Mouse (Mus musculus) v-Abl transformed pro-B cells (cell line): Measurements from ENCODE around the gene Dhrs9.

Experiments used
- in situ Hi-C, 2 experiments: fragments of 400-800 bp; cut with MboI; formaldehyde crosslinking; loops; one replicate each; pipeline ENCODE4 v1.15.1; 2025; ENCODE audit not compliant: unreplicated experiment in 2 of 2

Gene Dhrs9

DNA sequence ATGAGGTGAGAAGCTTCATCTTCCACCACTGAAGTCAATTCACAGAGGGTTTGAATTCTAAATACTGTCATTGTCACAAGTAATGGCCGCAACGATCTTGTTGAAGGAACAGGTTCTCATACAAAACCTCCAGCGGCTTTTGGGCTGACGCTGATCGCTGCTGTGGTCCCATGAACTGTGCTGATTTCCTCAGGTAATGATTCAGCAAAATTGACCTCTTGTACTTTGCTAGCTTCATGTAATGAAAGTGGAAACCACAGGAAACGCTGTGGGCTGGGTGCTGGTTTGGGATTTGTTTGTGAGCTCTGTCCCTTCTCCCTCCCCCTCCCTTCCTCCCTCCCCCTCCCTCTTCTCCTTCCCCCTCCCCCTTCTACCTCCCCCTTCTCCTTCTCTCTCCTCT is 34.8 kb downstream of the Dhrs9 start:
- in situ Hi-C loops: no loop called here

DNA sequence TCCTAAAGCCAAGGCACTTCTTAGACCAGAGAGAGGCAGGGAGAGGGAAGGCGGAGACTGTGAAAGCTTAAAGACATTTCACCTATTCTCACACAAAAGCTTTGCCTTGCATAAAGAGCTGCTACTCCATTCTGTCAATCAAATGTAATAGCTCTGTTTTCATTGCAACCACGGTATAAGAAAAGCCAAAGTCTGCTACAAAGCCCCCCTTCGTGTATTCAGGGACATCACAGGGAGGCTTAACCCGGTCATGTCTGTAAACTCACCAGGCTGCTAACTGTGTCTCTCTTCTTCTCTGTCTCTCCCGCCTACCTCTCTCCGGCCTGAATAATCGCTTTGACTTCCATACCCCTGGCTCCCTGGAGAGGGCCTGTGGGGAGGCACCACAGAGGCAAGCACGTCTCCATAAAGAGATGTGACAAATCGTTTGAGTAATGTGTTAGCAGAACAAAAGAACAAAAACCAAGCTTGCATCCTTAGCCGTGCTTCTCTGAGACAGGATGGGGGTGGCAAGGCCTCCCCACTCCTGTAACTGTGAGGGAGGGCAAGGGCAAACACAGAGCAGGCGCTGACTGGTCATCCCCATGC is 38.1 kb downstream of the Dhrs9 start:
- in situ Hi-C loops: no loop called here

DNA sequence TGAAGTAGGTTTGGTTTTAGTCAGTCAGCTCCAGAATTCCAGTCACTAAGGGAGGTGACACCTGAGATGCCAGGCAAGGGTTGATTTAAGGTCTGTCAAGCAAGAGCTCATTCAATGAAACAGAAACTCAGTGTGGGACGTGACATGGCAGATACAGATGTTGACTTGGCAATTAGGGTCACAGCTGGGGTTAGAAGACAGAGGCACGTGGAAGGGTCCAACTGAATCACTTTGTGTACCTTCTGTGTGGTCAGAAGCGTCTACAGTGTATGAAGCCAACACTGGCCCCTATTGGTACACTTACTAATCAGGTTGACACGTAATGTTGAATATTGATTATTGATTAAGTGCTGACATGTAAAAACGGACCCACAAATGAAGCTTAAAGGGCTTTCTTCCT is 44.6 kb downstream of the Dhrs9 start:
- in situ Hi-C loops: loop anchor here in 1 of 2 experiments (25.0 kb wide), 1 partner anchor 863 kb away; no protein-coding TSS in a partner anchor

DNA sequence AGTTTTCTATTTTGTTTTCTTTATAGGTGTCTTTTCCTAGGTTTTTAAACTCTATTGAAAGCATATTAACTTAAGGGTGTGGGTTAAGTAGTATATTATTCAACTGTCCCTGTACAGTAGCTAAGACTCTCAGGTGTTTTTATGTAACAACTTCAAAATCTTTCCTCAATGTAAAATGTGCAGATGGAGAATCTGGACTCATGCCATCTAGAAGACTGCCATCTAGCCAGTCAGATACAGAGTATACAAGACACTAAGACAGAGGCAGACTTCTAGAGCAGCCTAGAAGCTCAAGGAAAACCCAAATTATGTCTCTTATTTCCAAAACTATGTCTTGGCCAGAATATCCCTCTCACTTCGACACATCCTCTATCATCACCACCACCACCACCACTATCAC is 45.8 kb downstream of the Dhrs9 start:
- in situ Hi-C loops: loop anchor here in 1 of 2 experiments (25.0 kb wide), 1 partner anchor 864 kb away; no protein-coding TSS in a partner anchor

DNA sequence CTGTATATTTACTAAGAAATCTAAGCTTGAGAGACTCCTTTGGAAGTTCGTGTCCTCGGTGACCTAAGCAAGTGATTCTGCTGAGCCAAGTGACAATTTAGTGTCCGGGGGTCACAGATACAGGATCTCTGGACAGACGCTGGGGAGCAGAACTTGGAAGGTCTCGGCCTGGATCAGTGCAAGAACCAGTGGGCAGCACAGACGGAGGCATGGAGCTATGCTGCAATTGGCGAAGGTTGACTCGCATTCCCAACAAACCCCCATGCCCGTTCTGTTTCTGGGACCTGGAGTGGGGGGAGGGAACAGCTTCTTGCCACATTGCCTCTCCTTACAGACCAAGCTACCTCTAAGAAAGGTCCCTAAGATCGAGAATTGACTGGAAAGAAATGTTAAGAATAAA is 46.9 kb downstream of the Dhrs9 start:
- in situ Hi-C loops: loop anchor here in 1 of 2 experiments (25.0 kb wide), 1 partner anchor 865 kb away; no protein-coding TSS in a partner anchor

DNA sequence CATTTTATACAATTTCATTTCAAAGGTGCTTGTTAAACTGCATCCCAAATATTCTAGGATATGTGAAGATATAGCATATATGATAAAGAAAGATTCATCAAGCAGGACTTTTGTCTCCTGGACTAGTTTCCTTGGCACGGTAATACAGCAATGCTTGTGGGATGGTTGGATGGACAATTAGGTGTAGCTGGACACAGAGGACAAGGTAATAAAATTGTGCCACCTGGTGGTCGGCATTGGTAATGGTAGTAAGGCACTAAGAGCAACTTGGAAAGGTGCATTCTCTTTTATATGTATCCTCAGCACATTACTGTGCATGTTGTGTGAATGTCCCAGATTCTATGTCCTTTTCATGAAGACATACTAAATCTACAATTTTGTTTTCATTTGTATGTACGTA is 47.9 kb downstream of the Dhrs9 start:
- in situ Hi-C loops: loop anchor here in 1 of 2 experiments (25.0 kb wide), 1 partner anchor 866 kb away; no protein-coding TSS in a partner anchor

DNA sequence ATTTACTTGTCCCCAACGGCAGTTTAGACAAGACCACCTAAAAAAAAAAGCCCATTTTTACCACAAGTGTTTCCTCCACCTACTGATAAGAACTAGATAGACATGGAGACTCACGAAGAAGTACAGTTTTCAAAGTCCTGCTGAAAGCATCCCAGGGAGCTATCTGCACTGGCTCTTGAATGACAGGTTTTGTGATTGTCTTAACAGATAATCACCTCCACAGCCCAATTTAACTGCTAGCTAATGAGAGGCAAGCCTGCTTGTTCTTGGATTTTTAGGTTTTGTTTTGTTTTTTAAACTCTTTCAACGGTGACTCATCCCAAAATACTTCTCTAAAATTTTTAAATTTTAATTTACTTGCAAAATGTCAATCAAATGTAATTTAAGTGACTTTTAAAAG is 61.4 kb downstream of the Dhrs9 start:
- in situ Hi-C loops: loop anchor here in 1 of 2 experiments (25.0 kb wide), 1 partner anchor 879 kb away; no protein-coding TSS in a partner anchor

DNA sequence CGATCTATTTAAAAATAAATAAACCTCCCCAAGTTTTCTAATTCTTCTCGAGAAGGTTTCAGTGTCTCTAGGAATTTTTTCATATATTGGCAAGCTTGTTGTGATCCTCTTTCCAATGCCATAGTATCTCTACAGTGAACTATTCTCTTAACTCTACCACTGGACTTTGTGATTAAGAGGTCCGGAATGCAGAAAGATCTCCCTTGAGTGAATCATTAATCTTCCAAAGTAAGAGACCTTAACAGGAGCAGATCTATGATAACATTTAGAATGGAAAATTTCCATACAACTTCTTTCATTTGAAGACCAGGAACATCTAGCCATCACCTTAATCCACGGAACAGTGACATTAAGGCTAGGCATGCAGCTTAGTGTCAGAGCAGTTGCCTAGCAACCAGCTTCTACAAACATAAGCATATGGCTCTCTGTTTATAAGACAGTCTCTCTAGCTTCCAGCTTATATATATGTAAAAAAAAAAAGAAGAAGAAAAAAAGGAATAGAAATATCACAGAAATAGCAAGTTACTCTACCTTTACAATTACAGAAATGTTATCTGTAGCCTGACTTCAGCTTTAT is 65.7 kb downstream of the Dhrs9 start:
- in situ Hi-C loops: loop anchor here in 1 of 2 experiments (25.0 kb wide), 1 partner anchor 884 kb away; no protein-coding TSS in a partner anchor

DNA sequence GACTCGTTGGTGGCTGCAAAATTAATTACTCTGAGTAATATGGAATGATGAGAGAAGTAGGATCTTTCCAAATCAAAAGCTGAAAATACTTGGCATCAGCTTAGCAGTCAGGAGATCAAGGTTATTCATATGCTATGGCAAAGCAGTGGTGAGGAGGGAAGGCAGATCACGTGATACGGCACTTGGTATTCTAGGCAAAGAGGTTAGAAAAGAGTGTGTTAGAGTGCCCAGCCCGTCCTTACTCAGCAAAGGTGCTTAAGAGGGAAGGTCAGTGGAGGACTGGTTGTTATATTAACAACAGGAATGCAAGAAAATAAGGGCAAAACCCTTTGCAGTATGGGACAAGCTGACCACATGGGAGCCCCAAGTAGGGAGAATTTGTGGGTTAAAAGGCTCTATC is 68.3 kb downstream of the Dhrs9 start:
- in situ Hi-C loops: loop anchor here in 1 of 2 experiments (25.0 kb wide), 1 partner anchor 886 kb away; no protein-coding TSS in a partner anchor

DNA sequence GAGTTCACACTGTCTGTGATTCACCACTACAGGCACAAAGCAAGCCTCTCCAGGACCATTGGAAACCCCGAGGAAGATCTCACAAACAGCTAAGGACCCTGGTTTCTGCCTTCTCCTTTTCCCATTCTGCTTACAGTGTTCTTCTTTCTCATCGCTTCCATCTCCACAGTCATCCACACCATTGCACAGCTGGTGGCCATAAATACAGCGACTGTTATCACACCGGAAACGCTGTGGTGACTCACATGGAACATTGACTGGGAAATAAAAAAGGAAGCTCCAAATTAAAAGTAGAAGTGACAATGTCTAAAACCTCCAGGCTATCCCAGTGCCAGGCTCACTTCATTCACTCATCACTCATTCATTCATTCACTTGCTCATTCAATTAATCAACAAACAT is 70.9 kb downstream of the Dhrs9 start:
- in situ Hi-C loops: no loop called here
